Mouse (Mus musculus) heart, postnatal 36 days (tissue): ENCODE measurements around the gene Rspo1. TPM values are rescaled to one million over a fixed set of nuclear protein-coding genes. Genes with fewer than 3 reads are reported as not detected.

ENCODE experiments used
- DNase-seq, 2 experiments: peaks; one replicate each; pipeline ENCODE4 v3.0.0; 2021 to 2022
- intact Hi-C: fragments of 180-260 bp; cut with DNase I; formaldehyde crosslinking; loops from one replicate; pipeline ENCODE4 v1.15.1; 2025
- total RNA-seq, 2 experiments: library from RNA; stranded (reverse); gene quantifications; 2 replicates each; pipeline ENCODE4 v1.2.3; 2021

The Rspo1 gene
- total RNA-seq, 2 experiments from 2014 or later: 3.1 to 6.7 TPM

GRCm38 (mm10) chr4:125017431-125017830 lies 31.2 kb downstream of the Rspo1 start:
- peak; percentile 20 to 22 for DNase-seq
- intact Hi-C loops: no loop called here

- DNase-seq: no peak
- intact Hi-C loops: no loop called here
Measured at GRCm38 (mm10) chr4:125020780-125021538, 34.7 kb downstream of the Rspo1 start.

- DNase-seq: peak; percentile 92 to 95
- intact Hi-C loops: loop anchor here (2.0 kb wide), 1 partner anchor 35 kb away; the partner anchor contains the start of gene Dnali1
Measured at GRCm38 (mm10) chr4:125029891-125030614, 43.8 kb downstream of the Rspo1 start.

- no peak for DNase-seq
- intact Hi-C loops: no loop called here
Measured at GRCm38 (mm10) chr4:125034341-125034740, 48.1 kb downstream of the Rspo1 start.

- DNase-seq: no peak
- intact Hi-C loops: no loop called here
Measured at GRCm38 (mm10) chr4:125044454-125044853, 58.2 kb downstream of the Rspo1 start.

- no peak for DNase-seq
- intact Hi-C loops: no loop called here
Measured at GRCm38 (mm10) chr4:125055385-125055784, 69.2 kb downstream of the Rspo1 start.

GRCm38 (mm10) chr4:125056476-125056875 lies 70.2 kb downstream of the Rspo1 start:
- DNase-seq: no peak
- intact Hi-C loops: no loop called here

GRCm38 (mm10) chr4:125057273-125057672 lies 71.0 kb downstream of the Rspo1 start:
- no peak for DNase-seq
- intact Hi-C loops: no loop called here

GRCm38 (mm10) chr4:125058033-125058432 lies 71.8 kb downstream of the Rspo1 start:
- DNase-seq: no peak
- intact Hi-C loops: no loop called here

Other genes with a start within 250 kb of the Rspo1 start
- 10 to 100 TPM in 1 of 2 experiments, 1 to 10 TPM in 1; 8.6 to 11.7 TPM for gene Inpp5b, start 244.6 kb upstream of the Rspo1 start, total RNA-seq
- 10 to 100 TPM; 14.8 to 14.9 TPM for gene Mtf1, start 184.3 kb upstream of the Rspo1 start, total RNA-seq
- 10 to 100 TPM; 17.8 to 22.2 TPM for gene Yrdc, start 135.8 kb upstream of the Rspo1 start, total RNA-seq
- gene 1110065P20Rik, start 135.2 kb upstream of the Rspo1 start, total RNA-seq: 10 to 100 TPM; 22.1 to 22.7 TPM
- gene Maneal, start 124.3 kb upstream of the Rspo1 start, total RNA-seq: under 1 TPM; 0.14 to 0.22 TPM
- not detected for gene Epha10, start 105.5 kb upstream of the Rspo1 start, total RNA-seq
- gene 9930104L06Rik, start 49.4 kb upstream of the Rspo1 start, total RNA-seq: 1 to 10 TPM; 6.6 to 9.1 TPM
- 1 to 10 TPM; 1.5 TPM for gene Cdca8, start 47.1 kb upstream of the Rspo1 start, total RNA-seq
- 10 to 100 TPM; 26.7 to 34.2 TPM for gene Gnl2, start 30.2 kb downstream of the Rspo1 start, total RNA-seq
- not detected for gene Dnali1, start 79.3 kb downstream of the Rspo1 start, total RNA-seq
- gene Snip1, start 80.2 kb downstream of the Rspo1 start, total RNA-seq: 1 to 10 TPM; 6.5 to 9.2 TPM
- 10 to 100 TPM; 19.9 to 21.3 TPM for gene Meaf6, start 98.7 kb downstream of the Rspo1 start, total RNA-seq
- 1 to 10 TPM; 3.3 to 4.5 TPM for gene Zc3h12a, start 141.4 kb downstream of the Rspo1 start, total RNA-seq